Mouse (Mus musculus) myocyte (in vitro differentiated cells): Measurements from ENCODE around the gene Zfp398. TPM values are rescaled to one million over a fixed set of nuclear protein-coding genes. Genes with fewer than 3 reads are reported as not detected.

Experiments used
- H3K27me3 ChIP-seq: one replicate; pipeline ENCODE4 v1.6.1; 2011; ENCODE audit not compliant: control insufficient read depth, insufficient read depth, insufficient read length
- H3K36me3 ChIP-seq: one replicate; pipeline ENCODE4 v1.6.1; 2011; ENCODE audit not compliant: control insufficient read depth, insufficient read depth
- H3K4me2 ChIP-seq: one replicate; pipeline ENCODE4 v1.6.1; 2011; ENCODE audit warnings: low read depth, control low read depth
- H3K4me3 ChIP-seq: one replicate; pipeline ENCODE4 v1.5.1; 2011; ENCODE audit warnings: mild to moderate bottlenecking, control low read depth, moderate library complexity
- H3K79me2 ChIP-seq: one replicate; pipeline ENCODE4 v1.6.1; 2011; ENCODE audit not compliant: control insufficient read depth, insufficient read depth
- H3ac ChIP-seq: one replicate; pipeline ENCODE4 v1.6.1; 2011; ENCODE audit not compliant: control insufficient read depth, insufficient read length
- CEBPB ChIP-seq: IDR thresholded peaks from 2 replicates; pipeline ENCODE4 v1.6.1; 2011; ENCODE audit warnings: mild to moderate bottlenecking, moderate library complexity; ENCODE audit not compliant: poor library complexity, insufficient read depth, severe bottlenecking
- E2F4 ChIP-seq: IDR thresholded peaks from one replicate; pipeline ENCODE4 v1.6.1; 2011; ENCODE audit warnings: mild to moderate bottlenecking, control low read depth, moderate library complexity; ENCODE audit not compliant: insufficient read depth
- MAX ChIP-seq: IDR thresholded peaks from one replicate; pipeline ENCODE4 v1.6.1; 2011; ENCODE audit warnings: low read depth, mild to moderate bottlenecking, control low read depth
- MYOD1 ChIP-seq, 3 experiments: IDR thresholded peaks; one replicate each; pipeline ENCODE4 v1.6.1; 2011; ENCODE audit warnings: control low read depth in 2 of 3, low read depth in 2 of 3, mild to moderate bottlenecking in 2 of 3, moderate library complexity in 1 of 3; ENCODE audit not compliant: insufficient read length in 2 of 3, control insufficient read depth in 1 of 3
- MYOG ChIP-seq, 3 experiments: IDR thresholded peaks; one replicate each; pipeline ENCODE4 v1.6.1; 2011; ENCODE audit warnings: control low read depth in 2 of 3, low read depth in 2 of 3, mild to moderate bottlenecking in 2 of 3; ENCODE audit not compliant: insufficient read length in 2 of 3, control insufficient read depth in 1 of 3, insufficient read depth in 1 of 3
- POLR2A ChIP-seq: IDR thresholded peaks from one replicate; pipeline ENCODE4 v1.6.1; 2011; ENCODE audit warnings: low read depth, mild to moderate bottlenecking, control low read depth, moderate library complexity; ENCODE audit not compliant: insufficient read length
- POLR2AphosphoS2 ChIP-seq: IDR thresholded peaks from one replicate; pipeline ENCODE4 v1.6.1; 2011; ENCODE audit warnings: low read depth, control low read depth; ENCODE audit not compliant: insufficient read length
- REST ChIP-seq: IDR thresholded peaks from one replicate; pipeline ENCODE4 v1.6.1; 2011; ENCODE audit warnings: mild to moderate bottlenecking, control low read depth, moderate library complexity; ENCODE audit not compliant: insufficient read depth, insufficient read length
- SRF ChIP-seq: IDR thresholded peaks from one replicate; pipeline ENCODE4 v1.6.1; 2011; ENCODE audit warnings: low read depth; ENCODE audit not compliant: control insufficient read depth, insufficient read length
- TCF12 ChIP-seq: IDR thresholded peaks from one replicate; pipeline ENCODE4 v1.6.1; 2011; ENCODE audit warnings: mild to moderate bottlenecking, control low read depth; ENCODE audit not compliant: poor library complexity, insufficient read depth, severe bottlenecking
- TCF3 ChIP-seq: IDR thresholded peaks from one replicate; pipeline ENCODE4 v1.6.1; 2011; ENCODE audit warnings: low read depth, control low read depth; ENCODE audit not compliant: insufficient read length
- USF1 ChIP-seq: IDR thresholded peaks from one replicate; pipeline ENCODE4 v1.6.1; 2011; ENCODE audit warnings: low read depth, mild to moderate bottlenecking, control low read depth, moderate library complexity
- polyA plus RNA-seq: library from polyadenylated mRNA; unstranded; fragments of >200 nt; fragmentation: generic; extraction: Trizol; gene quantifications from one replicate; pipeline ENCODE4 v1.2.1, GENCODE M21; 2012; ENCODE audit warnings: missing spikeins

Gene Zfp398
- 2.2 TPM for polyA plus RNA-seq

- Histone ChIP-seq H3K36me3 (no peaks in the 10 kb centered on the region), H3K79me2 (peaks cover 5% of the 10 kb centered on the region), H3K4me2 (peak within 1 kb of the TSS; percentile 71), H3ac (peak within 1 kb of the TSS; percentile 32), H3K4me3 (peak within 1 kb of the TSS; percentile 56), H3K27me3 (no peaks in the 10 kb centered on the region)
- no peak for TF ChIP-seq TCF12
- no peak for TF ChIP-seq TCF3
- peak; percentile 64 for TF ChIP-seq POLR2AphosphoS2
- peak; percentile 18 for TF ChIP-seq SRF
- peak in 2 of 3 experiments; percentile 66 to 76 for TF ChIP-seq MYOD1 (IDR thresholded peaks at IDR 0.05; ENCODE audit: control insufficient read depth in 1 of 3, insufficient read length in 2 of 3, low read depth in 2 of 3)
- TF ChIP-seq E2F4 = no peak
- TF ChIP-seq POLR2A = peak; percentile 84
- TF ChIP-seq CEBPB = no peak
- peak in 2 of 3 experiments; percentile 71 to 85 for TF ChIP-seq MYOG (IDR thresholded peaks at IDR 0.05; ENCODE audit: control insufficient read depth in 1 of 3, insufficient read depth in 1 of 3, insufficient read length in 2 of 3, low read depth in 2 of 3)
Measured at GRCm38 (mm10) chr6:47835482-47835983, at the start of gene Zfp398. TSS of gene Zfp398 (plus strand) at chr6:47835661.

- H3ac ChIP-seq = peak overlapping the region; percentile 28
- H3K4me2 ChIP-seq = peak overlapping the region; percentile 88
- H3K79me2 ChIP-seq = no peaks in the 10 kb centered on the region
- H3K4me3 ChIP-seq = peak overlapping the region; percentile 23
- H3K27me3 ChIP-seq = no peaks in the 10 kb centered on the region
- no peaks in the 10 kb centered on the region for H3K36me3 ChIP-seq
- TF ChIP-seq MAX = no peak
- no peak for TF ChIP-seq USF1
- no peak for TF ChIP-seq TCF12
- peak; percentile 99 for TF ChIP-seq POLR2AphosphoS2
- TF ChIP-seq POLR2A = peak; percentile 95
Measured at GRCm38 (mm10) chr6:47787941-47788736, 47.3 kb upstream of the Zfp398 start.

GRCm38 (mm10) chr6:47788821-47789220 lies 46.6 kb upstream of the Zfp398 start:
- H3ac ChIP-seq = no peak overlapping the region
- TF ChIP-seq CEBPB (peak; percentile 72), MAX (no peak), TCF3 (no peak)
- peak overlapping the region; percentile 88 for H3K4me2 ChIP-seq
- peak overlapping the region; percentile 23 for H3K4me3 ChIP-seq
- no peaks in the 10 kb centered on the region for H3K79me2 ChIP-seq
- H3K27me3 ChIP-seq = no peaks in the 10 kb centered on the region
- H3K36me3 ChIP-seq = no peaks in the 10 kb centered on the region

GRCm38 (mm10) chr6:47790745-47791144 lies 44.7 kb upstream of the Zfp398 start:
- Histone ChIP-seq H3ac (no peak overlapping the region), H3K4me3 (no peak overlapping the region), H3K36me3 (peaks cover 10% of the 10 kb centered on the region), H3K4me2 (no peak overlapping the region), H3K79me2 (no peaks in the 10 kb centered on the region), H3K27me3 (no peaks in the 10 kb centered on the region)
- TF ChIP-seq MYOD1 (IDR thresholded peaks at IDR 0.05; ENCODE audit: control insufficient read depth in 1 of 3, insufficient read length in 2 of 3, low read depth in 2 of 3) (no peak), MAX (no peak), TCF12 (no peak), POLR2A (no peak), REST (no peak), SRF (no peak), CEBPB (no peak), USF1 (no peak), MYOG (IDR thresholded peaks at IDR 0.05; ENCODE audit: control insufficient read depth in 1 of 3, insufficient read depth in 1 of 3, insufficient read length in 2 of 3, low read depth in 2 of 3) (no peak), POLR2AphosphoS2 (no peak), TCF3 (no peak), E2F4 (no peak)

- Histone ChIP-seq H3K27me3 (no peaks in the 10 kb centered on the region), H3K4me2 (no peak overlapping the region), H3K4me3 (no peak overlapping the region), H3ac (no peak overlapping the region), H3K79me2 (no peaks in the 10 kb centered on the region), H3K36me3 (peaks cover 25% of the 10 kb centered on the region)
- TF ChIP-seq MYOD1 (IDR thresholded peaks at IDR 0.05; ENCODE audit: control insufficient read depth in 1 of 3, insufficient read length in 2 of 3, low read depth in 2 of 3) (no peak), USF1 (no peak), SRF (no peak), E2F4 (no peak), POLR2A (no peak), REST (no peak), MYOG (IDR thresholded peaks at IDR 0.05; ENCODE audit: control insufficient read depth in 1 of 3, insufficient read depth in 1 of 3, insufficient read length in 2 of 3, low read depth in 2 of 3) (no peak)
Measured at GRCm38 (mm10) chr6:47792533-47792932, 42.9 kb upstream of the Zfp398 start.
